ENCODE assay signal across 25 mouse cellular contexts in genomic region chr17:34643379-34643778, GRCm38 (mm10). TPM values are rescaled to one million over a fixed set of nuclear protein-coding genes. Genes with fewer than 3 reads are reported as not detected.
"Had no signal": no experiment of that assay in that cellular context is flagged by ENCODE, and none has a peak within 500 bp of the region (broad histone marks: within the 10 kb centered on the region; RNA-seq: fewer than 3 reads in every experiment).

No protein-coding gene starts in this region.

- H3K27me3 ChIP-seq: limb, embryonic 12.5 days; limb, embryonic 15.5 days; lung, embryonic 15.5 days; neural tube, embryonic 13.5 days; stomach, embryonic 15.5 days had no signal

- ATAC-seq: intestine, postnatal 0 days; liver, embryonic 12.5 days had no signal

- H3K4me3 ChIP-seq: limb, embryonic 12.5 days; limb, embryonic 15.5 days; liver, embryonic 12.5 days; liver, embryonic 15.5 days; lung, embryonic 15.5 days; neural tube, embryonic 13.5 days; stomach, embryonic 15.5 days had no signal

- H3K9ac ChIP-seq: limb, embryonic 12.5 days; limb, embryonic 15.5 days; liver, embryonic 12.5 days; liver, embryonic 15.5 days; lung, embryonic 15.5 days; stomach, embryonic 15.5 days had no signal

- H3K36me3 ChIP-seq: liver, embryonic 15.5 days; neural tube, embryonic 13.5 days; stomach, embryonic 15.5 days had no signal

- H3K9me3 ChIP-seq: limb, embryonic 15.5 days; liver, embryonic 12.5 days; liver, embryonic 15.5 days; lung, embryonic 15.5 days; neural tube, embryonic 13.5 days; stomach, embryonic 15.5 days had no signal

- H3K4me2 ChIP-seq: limb, embryonic 12.5 days; limb, embryonic 15.5 days; liver, embryonic 12.5 days; liver, embryonic 15.5 days; lung, embryonic 15.5 days; midbrain, embryonic 11.5 days; neural tube, embryonic 13.5 days; stomach, embryonic 15.5 days had no signal

- DNase-seq: kidney, postnatal 10 days; kidney, postnatal 36 days; layer of hippocampus, postnatal 36 days; left cerebral cortex, postnatal 4 days; lung, adult 18-20 months; lung, postnatal 10 days; lung, postnatal 36 days; midbrain, embryonic 14.5 days; retina, postnatal 1 day; right cerebral cortex, postnatal 25 days; spleen, adult 18-20 months; thymus, adult 18-20 months; thymus, postnatal 36 days had no signal

- H3K27ac ChIP-seq: limb, embryonic 12.5 days; limb, embryonic 15.5 days; liver, embryonic 12.5 days; liver, embryonic 15.5 days; lung, embryonic 15.5 days; neural tube, embryonic 13.5 days; stomach, embryonic 15.5 days had no signal

RNA-seq across cellular contexts. Expression of gene Prrt1, which starts 14.0 kb away (rescaled TPM):
- total RNA-seq: neutrophil, adult 5-6 weeks had no signal
- polyA plus RNA-seq: liver, embryonic 12.5 days; liver, embryonic 15.5 days had no signal

RNA-seq across cellular contexts. Expression of gene Tnxb, which starts 27.0 kb away (rescaled TPM):
- total RNA-seq: megakaryocyte progenitor cell, adult 5-6 weeks; megakaryocyte-erythroid progenitor cell, adult 5-6 weeks; neutrophil, adult 5-6 weeks had no signal
- polyA plus RNA-seq: limb, embryonic 12.5 days had no signal
